Mouse (Mus musculus) heart, postnatal 0 days (tissue): ENCODE measurements around the gene Nup210.
"Not testable (repeated sequence)": the region's sequence is repeated elsewhere in the genome, so short reads cannot be mapped to it uniquely, and the experiment has no call there.

ENCODE experiments used
- CTCF ChIP-seq: IDR thresholded peaks from 2 replicates; pipeline ENCODE4 v1.5.1; 2016; ENCODE audit warnings: antibody characterized with exemption, control low read depth, low read depth
- EP300 ChIP-seq: IDR thresholded peaks from 2 replicates; pipeline ENCODE4 v1.6.1; 2016; ENCODE audit warnings: antibody characterized with exemption, low read depth

DNA sequence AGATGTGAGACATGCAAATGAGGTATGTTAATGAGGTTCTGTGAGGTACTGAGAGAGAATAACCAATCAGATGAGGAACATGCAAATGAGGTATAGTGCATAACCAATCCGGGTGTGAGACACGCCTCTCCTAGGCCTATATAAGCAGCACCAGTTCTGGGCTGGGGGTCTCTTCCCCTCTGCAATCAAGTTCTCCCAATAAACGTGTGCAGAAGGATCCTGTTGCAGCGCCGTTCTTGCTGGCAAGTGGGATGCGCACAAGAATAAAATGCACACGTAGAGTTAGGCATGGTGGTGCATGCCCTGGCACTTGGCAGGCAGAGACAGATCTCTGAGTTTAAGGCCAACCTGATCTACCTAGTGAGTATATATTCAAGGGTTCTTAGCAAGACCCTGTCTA, 4.5 kb upstream of the Nup210 start:
- TF ChIP-seq EP300, CTCF: not testable (repeated sequence)
